Mouse (Mus musculus): Measurements from ENCODE around the gene Zdhhc18. TPM values are rescaled to one million over a fixed set of nuclear protein-coding genes. Genes with fewer than 3 reads are reported as not detected.

The Zdhhc18 gene
- polyA plus RNA-seq, 1 experiment from 2014 or later = 4.2 TPM

DNA sequence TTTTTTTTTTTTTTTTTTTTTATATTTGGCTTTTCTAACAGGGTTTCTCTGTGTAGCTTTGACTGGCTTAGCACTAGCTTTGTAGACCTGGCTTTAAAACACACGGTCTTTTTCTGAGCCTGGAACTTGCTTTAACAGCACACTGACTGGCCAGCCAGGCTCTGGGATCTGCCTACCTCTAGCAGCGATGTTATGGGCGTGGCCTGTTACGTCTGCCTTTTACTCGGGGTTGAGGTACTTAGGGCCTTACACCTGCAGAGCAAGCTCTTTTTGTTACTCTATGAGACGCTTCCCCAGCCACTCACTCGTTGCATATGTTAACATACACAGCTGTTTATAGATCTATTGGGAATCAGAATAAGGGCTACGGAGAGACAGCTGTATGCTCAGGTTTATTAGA is 82.7 kb downstream of the Zdhhc18 start:
- Histone ChIP-seq H3K9ac (no peak overlapping the region), H3K27ac (no peak overlapping the region), H3K27me3 (no peaks in the 10 kb centered on the region), H3K4me2 (no peak overlapping the region), H3K36me3 (no peaks in the 10 kb centered on the region), H3K4me1 (no peaks in the 10 kb centered on the region), H3K9me3 (no peaks in the 10 kb centered on the region), H3K4me3 (no peak overlapping the region)
- WGBS = 26% methylated on average over 8 of the region's 8 CpGs
- no peak for ATAC-seq (ENCODE audit: insufficient number of reproducible peaks, insufficient read depth, low FRiP score, low TSS enrichment, low read depth)

DNA sequence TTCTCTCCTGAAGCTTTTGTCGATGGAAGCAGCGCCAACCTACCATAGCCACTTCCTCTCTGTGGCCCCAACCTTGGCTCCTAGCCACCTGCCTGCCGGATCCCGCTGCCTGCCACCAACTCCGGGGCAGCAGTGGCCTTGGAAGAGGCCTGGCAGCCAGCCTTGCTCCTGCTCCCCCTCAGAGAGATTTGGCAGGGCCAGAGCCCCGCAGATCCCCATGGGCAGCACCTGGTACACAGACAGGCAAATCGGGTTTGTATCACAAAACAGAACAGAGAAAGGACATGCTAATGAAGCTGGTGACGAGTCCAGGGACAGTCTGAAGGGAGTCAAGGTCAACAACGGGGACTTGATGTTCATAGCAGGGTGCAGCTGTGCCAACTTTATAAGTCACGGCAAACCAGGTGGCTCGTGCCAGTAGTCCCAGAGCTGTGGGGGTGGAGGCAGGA is 86.8 kb downstream of the Zdhhc18 start:
- Histone ChIP-seq H3K4me2 (no peak overlapping the region), H3K9ac (no peak overlapping the region), H3K9me3 (no peaks in the 10 kb centered on the region), H3K27me3 (no peaks in the 10 kb centered on the region), H3K4me1 (no peaks in the 10 kb centered on the region), H3K27ac (no peak overlapping the region), H3K4me3 (no peak overlapping the region), H3K36me3 (no peaks in the 10 kb centered on the region)
- WGBS = 76% methylated on average over 11 of the region's 11 CpGs
- ATAC-seq (ENCODE audit: insufficient number of reproducible peaks, insufficient read depth, low FRiP score, low TSS enrichment, low read depth) = no peak

GRCm38 (mm10) chr4:133561622-133562021 is 88.3 kb downstream of the Zdhhc18 start:
- Histone ChIP-seq H3K4me3 (no peak overlapping the region), H3K27me3 (no peaks in the 10 kb centered on the region), H3K9ac (no peak overlapping the region), H3K36me3 (no peaks in the 10 kb centered on the region), H3K27ac (no peak overlapping the region), H3K4me1 (no peaks in the 10 kb centered on the region), H3K4me2 (no peak overlapping the region), H3K9me3 (no peaks in the 10 kb centered on the region)
- WGBS = 70% methylated on average over 4 of the region's 4 CpGs
- ATAC-seq (ENCODE audit: insufficient number of reproducible peaks, insufficient read depth, low FRiP score, low TSS enrichment, low read depth) = no peak

DNA sequence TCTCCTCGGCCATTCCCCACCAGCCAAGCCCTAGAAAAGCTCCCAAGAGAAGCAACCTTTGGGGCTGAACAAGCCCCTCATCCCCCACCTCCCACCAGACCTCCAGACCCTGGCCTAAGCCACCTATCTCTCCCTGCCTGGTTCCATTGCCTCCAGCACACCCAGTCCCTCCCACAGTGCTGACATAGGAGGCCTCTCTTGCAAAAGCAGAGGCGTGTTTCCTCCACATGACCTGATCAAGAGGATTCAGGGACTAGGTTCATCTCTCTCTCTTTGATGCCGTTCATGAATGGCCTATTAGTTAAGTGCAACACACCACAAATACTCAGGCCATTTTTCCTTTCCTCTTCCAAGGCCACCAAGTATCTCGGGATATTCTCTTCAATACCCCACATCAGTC is 90.1 kb downstream of the Zdhhc18 start:
- 79% methylated on average over 4 of the region's 4 CpGs for WGBS
- Histone ChIP-seq H3K4me2 (no peak overlapping the region), H3K27ac (no peak overlapping the region), H3K9ac (no peak overlapping the region), H3K27me3 (no peaks in the 10 kb centered on the region; the same call in 1 of the 2 replicates), H3K4me1 (no peaks in the 10 kb centered on the region), H3K9me3 (no peaks in the 10 kb centered on the region), H3K4me3 (no peak overlapping the region), H3K36me3 (no peaks in the 10 kb centered on the region)
- ATAC-seq (ENCODE audit: insufficient number of reproducible peaks, insufficient read depth, low FRiP score, low TSS enrichment, low read depth) = no peak

- no peak for ATAC-seq (ENCODE audit: insufficient number of reproducible peaks, insufficient read depth, low FRiP score, low TSS enrichment, low read depth)
- H3K27me3 ChIP-seq = peaks cover 7% of the 10 kb centered on the region
- no peak overlapping the region for H3K27ac ChIP-seq
- H3K9me3 ChIP-seq = no peaks in the 10 kb centered on the region
- no peak overlapping the region for H3K9ac ChIP-seq
- H3K36me3 ChIP-seq = no peaks in the 10 kb centered on the region
- no peak overlapping the region for H3K4me2 ChIP-seq
- no peak overlapping the region for H3K4me3 ChIP-seq
- H3K4me1 ChIP-seq = no peaks in the 10 kb centered on the region
- WGBS = 29% methylated on average over 10 of the region's 10 CpGs
Measured at GRCm38 (mm10) chr4:133557041-133557717, 92.8 kb downstream of the Zdhhc18 start.

Small RNA genes lying within 50 kb of the gene (microRNA-seq; reads per million reads assigned to microRNA genes)
- not detected for gene Gm23158

Other genes starting within 250 kb of the Zdhhc18 start
- 1.4 and 1.5 TPM in 2 replicates for gene Tent5b, start 170.0 kb downstream of the Zdhhc18 start, polyA plus RNA-seq (2015; fragmentation: Nextera tagmentation; extraction: Ambion mirVana)
- gene Trnp1, start 151.6 kb downstream of the Zdhhc18 start, polyA plus RNA-seq (2015; fragmentation: Nextera tagmentation; extraction: Ambion mirVana) = 3.7 and 4.0 TPM in 2 replicates
- gene Kdf1, start 131.2 kb downstream of the Zdhhc18 start, polyA plus RNA-seq (2015; fragmentation: Nextera tagmentation; extraction: Ambion mirVana) = 19.9 TPM in 2 replicates
- 331 and 335 TPM in 2 replicates for gene Nudc, start 104.2 kb downstream of the Zdhhc18 start, polyA plus RNA-seq (2015; fragmentation: Nextera tagmentation; extraction: Ambion mirVana)
- gene Nr0b2, start 96.8 kb downstream of the Zdhhc18 start, polyA plus RNA-seq (2015; fragmentation: Nextera tagmentation; extraction: Ambion mirVana) = not detected in 2 replicates
- gene Gpatch3, start 75.4 kb downstream of the Zdhhc18 start, polyA plus RNA-seq (2015; fragmentation: Nextera tagmentation; extraction: Ambion mirVana) = 9.5 and 9.9 TPM in 2 replicates
- 16.4 and 21.2 TPM in 2 replicates for gene Gpn2, start 65.8 kb downstream of the Zdhhc18 start, polyA plus RNA-seq (2015; fragmentation: Nextera tagmentation; extraction: Ambion mirVana)
- 130 and 142 TPM in 2 replicates for gene Sfn, start 48.0 kb downstream of the Zdhhc18 start, polyA plus RNA-seq (2015; fragmentation: Nextera tagmentation; extraction: Ambion mirVana)
- gene Pigv, start 22.5 kb upstream of the Zdhhc18 start, polyA plus RNA-seq (2015; fragmentation: Nextera tagmentation; extraction: Ambion mirVana) = 17.1 and 17.4 TPM in 2 replicates
- gene Arid1a, start 106.6 kb upstream of the Zdhhc18 start, polyA plus RNA-seq (2015; fragmentation: Nextera tagmentation; extraction: Ambion mirVana) = 36.0 and 36.4 TPM in 2 replicates
- 40.7 and 41.5 TPM in 2 replicates for gene Rps6ka1, start 237.6 kb upstream of the Zdhhc18 start, polyA plus RNA-seq (2015; fragmentation: Nextera tagmentation; extraction: Ambion mirVana)

Measured in embryonic facial prominence, embryonic 13.5 days (tissue).